Mouse (Mus musculus) MEL (cell line): ENCODE measurements at regions not wholly inside any gene's neighbourhood (a gene's known extent, or its start where the extent isn't known, plus 50 kb on each side); places are given as distances from the start of the nearest gene placed in this dataset.

ENCODE experiments used
- DNase-seq: peaks from one replicate; pipeline ENCODE4 v3.0.0; 2011; ENCODE audit warnings: low read depth, low spot score
- H3K27ac ChIP-seq: 2 replicates; pipeline ENCODE4 v1.5.1; 2012; ENCODE audit warnings: low read depth, mild to moderate bottlenecking, control low read depth, low read length, moderate library complexity; ENCODE audit not compliant: control insufficient read depth
- H3K27me3 ChIP-seq, 2 experiments: fragments of 150-350 bp in 1 of 2; sonication (generic) in 1 of 2; 2 replicates each; pipeline ENCODE4 v1.6.1; 2012; ENCODE audit warnings: low read length in 2 of 2, mild to moderate bottlenecking in 2 of 2, improper control_type of control experiment in 1 of 2, moderate library complexity in 1 of 2; ENCODE audit not compliant: insufficient read depth in 2 of 2, control insufficient read depth in 1 of 2
- H3K36me3 ChIP-seq, 2 experiments: 2 replicates each; pipeline ENCODE4 v1.6.1; 2012 to 2014; ENCODE audit warnings: low read length in 2 of 2, improper control_type of control experiment in 1 of 2, inconsistent platforms in 1 of 2, mild to moderate bottlenecking in 1 of 2; ENCODE audit not compliant: insufficient read depth in 2 of 2, control insufficient read depth in 1 of 2
- H3K4me1 ChIP-seq, 2 experiments: fragments of 150-350 bp in 1 of 2; sonication (generic) in 1 of 2; 2 replicates each; pipeline ENCODE4 v1.6.1; 2012; ENCODE audit warnings: low read length in 2 of 2, improper control_type of control experiment in 1 of 2, mild to moderate bottlenecking in 1 of 2; ENCODE audit not compliant: insufficient read depth in 2 of 2, control insufficient read depth in 1 of 2
- H3K4me3 ChIP-seq, 2 experiments: fragments of 150-350 bp in 1 of 2; sonication (generic) in 1 of 2; 2 replicates each; pipeline ENCODE4 v1.5.1; 2012; ENCODE audit warnings: low read depth in 2 of 2, low read length in 2 of 2, mild to moderate bottlenecking in 2 of 2, moderate library complexity in 2 of 2, control low read depth in 1 of 2, improper control_type of control experiment in 1 of 2; ENCODE audit not compliant: control insufficient read depth in 1 of 2, insufficient read depth in 1 of 2
- H3K79me2 ChIP-seq: 2 replicates; pipeline ENCODE4 v1.6.1; 2012; ENCODE audit warnings: mild to moderate bottlenecking, low read length, moderate library complexity; ENCODE audit not compliant: control insufficient read depth, poor library complexity, insufficient read depth
- H3K9ac ChIP-seq: 2 replicates; pipeline ENCODE4 v1.6.1; 2012; ENCODE audit warnings: low read depth, mild to moderate bottlenecking, control low read depth, low read length, moderate library complexity; ENCODE audit not compliant: control insufficient read depth, poor library complexity, severe bottlenecking
- H3K9me3 ChIP-seq: fragments of 150-350 bp; sonication (generic); replicated peaks from 2 replicates; pipeline ENCODE4 v1.6.1; 2012; ENCODE audit warnings: mild to moderate bottlenecking, low read length, improper control_type of control experiment, moderate library complexity; ENCODE audit not compliant: insufficient read depth
- CHD1 ChIP-seq: IDR thresholded peaks from 2 replicates; pipeline ENCODE4 v1.6.1; 2012; ENCODE audit warnings: low read depth, mild to moderate bottlenecking, inconsistent platforms, low read length, improper control_type of control experiment
- CHD2 ChIP-seq: IDR thresholded peaks from 2 replicates; pipeline ENCODE4 v1.6.1; 2011; ENCODE audit warnings: low read length, improper control_type of control experiment
- EP300 ChIP-seq, 2 experiments: IDR thresholded peaks; 2 replicates each; pipeline ENCODE4 v1.6.1; 2011; ENCODE audit warnings: improper control_type of control experiment in 2 of 2, low read length in 2 of 2, low read depth in 1 of 2, mild to moderate bottlenecking in 1 of 2
- JUND ChIP-seq: IDR thresholded peaks from 2 replicates; pipeline ENCODE4 v1.6.1; 2011; ENCODE audit warnings: low read depth, mild to moderate bottlenecking, improper control_type of control experiment, low read length
- KAT2A ChIP-seq: conservative IDR thresholded peaks from 2 replicates; pipeline ENCODE4 v1.6.1; 2012; ENCODE audit warnings: low read depth, low read length, improper control_type of control experiment, inconsistent platforms
- MAFK ChIP-seq: IDR thresholded peaks from 2 replicates; pipeline ENCODE4 v1.6.1; 2011; ENCODE audit warnings: low read depth, mild to moderate bottlenecking, low read length, improper control_type of control experiment, borderline replicate concordance
- MAX ChIP-seq: IDR thresholded peaks from 2 replicates; pipeline ENCODE4 v1.6.1; 2011; ENCODE audit warnings: low read length, improper control_type of control experiment
- MAZ ChIP-seq: IDR thresholded peaks from 2 replicates; pipeline ENCODE4 v1.6.1; 2012; ENCODE audit warnings: low read depth, mild to moderate bottlenecking, inconsistent platforms, low read length, improper control_type of control experiment
- MXI1 ChIP-seq: IDR thresholded peaks from 2 replicates; pipeline ENCODE4 v1.6.1; 2011; ENCODE audit warnings: mild to moderate bottlenecking, low read depth, low read length, improper control_type of control experiment
- MYB ChIP-seq: IDR thresholded peaks from 2 replicates; pipeline ENCODE4 v1.6.1; 2011; ENCODE audit warnings: mild to moderate bottlenecking, low read depth, low read length, improper control_type of control experiment
- MYC ChIP-seq: IDR thresholded peaks from 2 replicates; pipeline ENCODE4 v1.6.1; 2011; ENCODE audit warnings: low read depth, mild to moderate bottlenecking, low read length, improper control_type of control experiment, moderate library complexity
- POLR2AphosphoS5 ChIP-seq: IDR thresholded peaks from 2 replicates; pipeline ENCODE4 v1.6.1; 2012; ENCODE audit warnings: low read depth, borderline replicate concordance, mild to moderate bottlenecking, inconsistent platforms, low read length, moderate library complexity, mixed read lengths
- RAD21 ChIP-seq: IDR thresholded peaks from 2 replicates; pipeline ENCODE4 v1.6.1; 2011; ENCODE audit warnings: mild to moderate bottlenecking, low read depth, low read length, improper control_type of control experiment
- TAL1 ChIP-seq: IDR thresholded peaks from 2 replicates; pipeline ENCODE4 v1.6.1; 2012; ENCODE audit warnings: mild to moderate bottlenecking, inconsistent platforms, low read length, moderate library complexity, mixed read lengths
- ZKSCAN1 ChIP-seq: IDR thresholded peaks from 2 replicates; pipeline ENCODE4 v1.6.1; 2012; ENCODE audit warnings: low read depth, mild to moderate bottlenecking, inconsistent platforms, low read length, improper control_type of control experiment, moderate library complexity
- ZNF384 ChIP-seq: IDR thresholded peaks from 2 replicates; pipeline ENCODE4 v1.6.1; 2012; ENCODE audit warnings: low read depth, mild to moderate bottlenecking, inconsistent platforms, low read length, improper control_type of control experiment

DNA sequence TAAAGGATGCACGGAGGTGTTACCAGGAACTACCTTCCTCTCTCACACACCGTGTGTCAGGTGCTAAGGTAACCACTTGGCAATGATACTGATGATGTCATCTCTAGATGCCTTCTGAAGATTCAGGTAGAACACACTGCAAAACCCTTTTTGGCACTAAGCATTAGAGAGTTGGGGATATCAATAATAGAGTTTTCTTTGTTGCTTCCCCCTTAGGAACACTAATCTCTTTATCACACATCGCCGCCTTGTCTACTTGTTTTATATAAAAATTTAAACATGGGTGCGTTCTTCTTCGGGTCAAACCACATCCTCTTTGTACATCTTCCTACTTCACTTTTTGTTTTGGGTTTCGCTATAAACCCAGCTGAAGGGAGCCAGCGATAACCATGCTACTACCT is 346.4 kb downstream of the Cog6 start:
- H3K79me2 ChIP-seq, result no peaks in the 10 kb centered on the region
- H3K27me3 ChIP-seq, result no peaks in the 10 kb centered on the region
- no peaks in the 10 kb centered on the region for H3K4me1 ChIP-seq
- no peaks in the 10 kb centered on the region for H3K9me3 ChIP-seq
- no peak overlapping the region for H3K27ac ChIP-seq
- no peak for TF ChIP-seq MAFK
- TF ChIP-seq CHD2, result no peak
- TF ChIP-seq RAD21, result no peak
- no peak for TF ChIP-seq MAX
- TF ChIP-seq MYC, result no peak
- TF ChIP-seq TAL1, result no peak
- TF ChIP-seq MYB, result no peak
- TF ChIP-seq ZKSCAN1, result no peak
- TF ChIP-seq MAZ, result no peak
- no peak for TF ChIP-seq CHD1
- no peak for TF ChIP-seq MXI1
- TF ChIP-seq EP300 (IDR thresholded peaks at IDR 0.05; ENCODE audit: low read depth in 1 of 2, low read length in 2 of 2), result no peak
- DNase-seq, result no peak
- H3K9ac ChIP-seq, result no peak overlapping the region
- no peaks in the 10 kb centered on the region for H3K36me3 ChIP-seq
- no peak overlapping the region for H3K4me3 ChIP-seq

DNA sequence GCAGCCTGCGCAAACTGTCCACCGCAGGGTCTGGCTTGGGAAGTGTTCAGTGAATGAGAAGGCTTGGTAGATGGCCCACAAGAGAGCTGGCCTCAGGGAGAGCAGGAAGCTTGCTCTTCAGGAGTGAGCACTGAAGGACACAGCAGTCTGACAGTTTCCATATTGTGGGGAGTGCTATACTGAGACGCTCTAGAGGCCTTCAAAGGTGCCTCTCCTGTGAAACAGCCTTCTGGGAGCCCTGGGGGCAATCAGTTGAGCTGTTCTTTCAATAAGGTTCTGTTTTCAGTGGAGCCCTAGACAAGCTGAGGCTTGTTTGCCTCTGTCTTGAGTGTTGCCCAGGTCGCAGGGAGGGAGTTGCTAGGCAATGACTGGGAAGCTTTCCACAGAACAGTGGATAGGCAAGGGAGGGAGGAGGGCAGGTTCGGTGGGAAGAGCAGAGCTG is 353.9 kb downstream of the Cog6 start:
- Histone ChIP-seq H3K36me3 (no peaks in the 10 kb centered on the region), H3K9ac (no peak overlapping the region), H3K27ac (no peak overlapping the region), H3K27me3 (no peaks in the 10 kb centered on the region), H3K4me1 (no peaks in the 10 kb centered on the region), H3K4me3 (no peak overlapping the region), H3K9me3 (no peaks in the 10 kb centered on the region), H3K79me2 (no peaks in the 10 kb centered on the region)
- DNase-seq, result no peak
- TF ChIP-seq MAFK (no peak), KAT2A (no peak), POLR2AphosphoS5 (no peak), ZNF384 (no peak), JUND (no peak)
